Mouse (Mus musculus) embryo, embryonic 9.5 days (tissue): ENCODE data around the gene Slfn1.
"Not testable (repeated sequence)": the region's sequence is repeated elsewhere in the genome, so short reads cannot be mapped to it uniquely, and the experiment has no call there.

ENCODE experiments used
- DNase-seq: peaks from one replicate; pipeline ENCODE4 v3.0.0-alpha.2; 2017; ENCODE audit errors: extremely low spot score

Slfn1 gene

GRCm38 (mm10) chr11:83116597-83117227 lies at the start of gene Slfn1:
TSS of gene Slfn1 (plus strand) at chr11:83116849.
- DNase-seq, result no peak

GRCm38 (mm10) chr11:83067982-83068694 lies 48.5 kb upstream of the Slfn1 start:
- no peak for DNase-seq

GRCm38 (mm10) chr11:83070321-83070970 lies 46.2 kb upstream of the Slfn1 start:
- DNase-seq, result no peak

- no peak for DNase-seq
Observed at GRCm38 (mm10) chr11:83077714-83078422, 38.8 kb upstream of the Slfn1 start.

- no peak for DNase-seq
Observed at GRCm38 (mm10) chr11:83078423-83079140, 38.1 kb upstream of the Slfn1 start.

GRCm38 (mm10) chr11:83079487-83080199 lies 37.0 kb upstream of the Slfn1 start:
- DNase-seq, result no peak

GRCm38 (mm10) chr11:83082741-83083473 lies 33.7 kb upstream of the Slfn1 start:
- DNase-seq, result no peak

- no peak for DNase-seq
Observed at GRCm38 (mm10) chr11:83084161-83084560, 32.5 kb upstream of the Slfn1 start.

- no peak for DNase-seq
Observed at GRCm38 (mm10) chr11:83084761-83085160, 31.9 kb upstream of the Slfn1 start.

- DNase-seq, result no peak
Observed at GRCm38 (mm10) chr11:83115138-83115537, 1.5 kb upstream of the Slfn1 start.

- DNase-seq, result no peak
Observed at GRCm38 (mm10) chr11:83118056-83118455, 1.4 kb downstream of the Slfn1 start.

- no peak for DNase-seq
Observed at GRCm38 (mm10) chr11:83121131-83121685, 4.6 kb downstream of the Slfn1 start.

- no peak for DNase-seq
Observed at GRCm38 (mm10) chr11:83123198-83123597, 6.5 kb downstream of the Slfn1 start.

GRCm38 (mm10) chr11:83124906-83125305 lies 8.3 kb downstream of the Slfn1 start:
- no peak for DNase-seq

- DNase-seq, result not testable (repeated sequence)
Observed at GRCm38 (mm10) chr11:83125633-83126032, 9.0 kb downstream of the Slfn1 start.

GRCm38 (mm10) chr11:83137253-83137652 lies 20.6 kb downstream of the Slfn1 start:
- not testable (repeated sequence) for DNase-seq

GRCm38 (mm10) chr11:83148939-83149338 lies 32.3 kb downstream of the Slfn1 start:
- DNase-seq, result not testable (repeated sequence)
